Mouse (Mus musculus) heart, adult 9 months (tissue): Measurements from ENCODE around the gene Phox2a.

Experiments used
- DNase-seq, 2 experiments: peaks; one replicate each; pipeline ENCODE4 v3.0.0; 2022; ENCODE audit warnings: low spot score in 2 of 2

Gene Phox2a

GRCm38 (mm10) chr7:101817861-101818401 is at the start of gene Phox2a:
TSS of gene Phox2a (plus strand) at chr7:101818313.
- DNase-seq: no peak

GRCm38 (mm10) chr7:101770051-101770450 is 48.1 kb upstream of the Phox2a start:
- no peak for DNase-seq

- peak; percentile 12 to 13 for DNase-seq
These were observed 46.5 kb upstream of the Phox2a start for GRCm38 (mm10) chr7:101771604-101772003.

GRCm38 (mm10) chr7:101772687-101773086 is 45.4 kb upstream of the Phox2a start:
- DNase-seq: no peak

- DNase-seq: no peak
These were observed 41.1 kb upstream of the Phox2a start for GRCm38 (mm10) chr7:101777053-101777452.

- DNase-seq: no peak
These were observed 2.4 kb downstream of the Phox2a start for GRCm38 (mm10) chr7:101820295-101821030.

DNA sequence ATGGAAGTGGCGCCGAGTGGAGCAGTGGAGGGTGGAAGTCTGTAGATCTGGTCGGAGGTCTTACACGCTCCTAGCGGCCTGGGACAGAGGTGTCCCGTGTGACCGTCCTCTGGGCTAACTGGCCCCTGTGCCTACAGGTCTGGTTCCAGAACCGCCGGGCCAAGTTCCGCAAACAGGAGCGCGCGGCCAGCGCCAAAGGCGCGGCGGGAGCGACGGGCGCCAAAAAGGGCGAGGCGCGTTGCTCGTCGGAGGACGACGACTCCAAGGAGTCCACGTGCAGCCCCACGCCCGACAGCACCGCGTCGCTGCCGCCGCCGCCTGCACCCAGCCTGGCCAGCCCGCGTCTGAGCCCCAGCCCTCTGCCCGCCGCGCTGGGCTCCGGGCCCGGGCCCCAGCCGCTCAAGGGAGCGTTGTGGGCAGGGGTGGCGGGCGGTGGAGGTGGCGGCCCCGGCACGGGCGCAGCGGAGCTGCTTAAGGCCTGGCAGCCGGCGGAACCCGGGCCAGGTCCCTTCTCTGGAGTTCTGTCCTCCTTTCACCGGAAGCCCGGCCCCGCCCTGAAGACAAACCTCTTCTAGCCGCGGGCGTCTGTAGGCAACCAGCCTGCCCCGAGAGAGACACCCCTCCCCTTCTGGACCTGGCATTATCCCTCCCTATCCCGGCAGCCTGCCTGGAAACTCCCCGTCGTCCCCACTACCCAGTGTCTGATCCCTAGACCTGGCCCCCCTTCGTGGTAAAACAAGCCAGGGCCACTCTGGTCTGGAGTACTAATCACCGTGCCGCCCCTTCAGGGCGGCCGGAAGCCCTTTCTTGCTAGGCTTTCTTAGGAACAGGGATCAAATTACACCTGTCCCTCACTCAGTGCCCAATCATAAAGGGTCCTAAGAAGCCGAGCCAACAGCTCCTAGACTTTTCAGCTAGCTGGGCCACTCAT is 3.7 kb downstream of the Phox2a start:
- DNase-seq: peak; percentile 77 to 79

DNA sequence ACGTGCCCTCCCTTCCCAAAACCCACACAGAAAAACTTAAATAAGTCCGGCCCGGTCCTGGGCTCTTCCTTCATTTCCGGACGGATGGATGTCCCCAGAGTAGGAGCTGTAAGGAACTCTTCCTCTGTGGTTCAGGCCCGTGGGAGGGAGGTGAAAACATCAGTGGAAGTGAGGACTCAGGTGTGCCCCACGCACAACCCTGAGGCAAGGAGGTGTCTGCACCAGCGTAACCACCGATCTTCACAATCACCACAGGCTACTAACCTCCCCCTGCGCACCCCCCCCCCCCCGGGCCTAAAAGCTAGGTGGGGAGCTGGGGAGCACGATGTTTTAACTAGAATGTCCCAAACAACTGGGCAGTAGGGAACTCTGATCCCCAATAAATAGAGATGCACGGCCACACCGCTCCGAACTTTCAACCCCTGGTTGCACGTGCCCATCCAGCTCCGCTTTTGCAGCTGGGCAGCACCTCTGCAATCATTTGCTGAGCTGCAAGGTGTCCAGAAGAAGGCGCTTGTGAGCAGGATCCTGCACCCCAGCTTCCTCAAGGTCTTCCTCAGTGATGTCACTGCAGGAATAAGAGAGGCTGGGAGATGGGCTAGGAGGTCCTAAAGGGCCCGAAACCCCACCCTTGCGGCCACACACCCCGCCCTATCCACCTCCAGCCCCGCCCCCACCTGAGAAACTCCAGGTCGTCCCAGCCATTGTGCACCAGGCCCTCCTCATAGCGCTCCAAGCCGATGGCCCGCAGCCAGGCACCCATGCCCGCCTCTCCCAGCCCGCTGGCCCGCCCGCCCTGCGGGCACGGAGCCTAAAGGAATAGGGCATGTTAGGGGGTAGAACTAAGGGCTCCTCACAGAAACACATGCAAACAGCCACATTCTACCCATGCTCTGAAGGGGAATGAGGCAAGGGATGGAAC is 5.0 kb downstream of the Phox2a start:
- no peak for DNase-seq

GRCm38 (mm10) chr7:101823758-101824630 is 5.9 kb downstream of the Phox2a start:
- DNase-seq: no peak

DNA sequence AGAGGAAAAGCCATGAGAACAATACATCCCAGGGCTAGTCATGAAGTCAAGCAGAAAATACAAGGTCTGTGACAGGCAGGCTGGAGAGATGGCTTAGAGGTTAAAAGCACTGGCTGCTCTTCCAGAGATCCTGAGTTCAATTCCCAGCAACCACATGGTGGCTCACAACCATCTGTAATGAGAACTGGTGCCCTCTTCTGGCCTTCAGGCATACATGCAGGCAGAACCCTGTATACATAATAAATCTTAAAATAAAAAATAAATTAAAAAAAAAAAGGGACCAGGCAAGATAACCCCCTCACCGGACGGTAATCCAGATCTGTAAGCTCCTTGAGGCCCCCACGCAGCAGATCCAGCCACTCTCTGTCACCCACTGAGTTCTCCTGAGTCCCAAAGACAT is 12.3 kb downstream of the Phox2a start:
- DNase-seq: no peak

GRCm38 (mm10) chr7:101831437-101831836 is 13.3 kb downstream of the Phox2a start:
- DNase-seq: no peak

DNA sequence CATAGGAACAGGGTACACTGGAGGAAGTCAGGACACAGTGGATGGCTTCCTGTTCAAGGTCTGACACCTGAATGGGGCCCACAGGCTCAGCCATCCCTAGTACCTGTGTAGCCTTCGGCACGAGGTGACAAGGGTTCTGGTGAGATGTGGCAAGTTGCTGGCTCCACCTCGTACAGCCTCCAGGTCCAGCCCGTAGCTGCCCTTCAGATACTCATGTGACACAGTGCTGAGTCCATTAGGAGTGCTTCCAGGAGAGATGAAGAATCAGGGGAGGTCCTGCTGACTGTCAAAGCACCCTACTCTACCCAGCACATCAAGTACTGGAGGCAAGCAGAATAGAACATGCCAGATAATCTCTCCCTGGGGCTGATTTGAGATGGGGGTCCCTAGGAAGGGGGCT is 14.3 kb downstream of the Phox2a start:
- DNase-seq: no peak

DNA sequence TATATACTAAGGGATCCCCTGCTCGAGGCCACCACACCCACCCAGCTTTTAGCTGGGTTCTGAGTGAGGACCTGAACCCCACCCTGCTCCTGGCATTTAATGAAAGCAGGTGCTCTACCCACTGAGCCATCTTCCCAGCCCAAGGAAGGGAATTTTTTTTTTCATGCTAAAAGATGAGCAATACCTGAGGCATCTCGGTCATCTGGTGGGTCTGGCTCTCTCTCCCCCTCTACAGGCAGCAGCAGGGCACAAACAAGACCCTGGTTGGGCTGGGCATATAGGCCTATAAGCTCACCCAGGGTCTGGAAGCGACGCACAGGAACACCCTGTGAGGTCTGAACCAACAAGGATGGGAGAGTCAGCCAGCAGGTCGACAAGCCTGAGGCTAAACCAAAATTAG is 15.2 kb downstream of the Phox2a start:
- DNase-seq: no peak

DNA sequence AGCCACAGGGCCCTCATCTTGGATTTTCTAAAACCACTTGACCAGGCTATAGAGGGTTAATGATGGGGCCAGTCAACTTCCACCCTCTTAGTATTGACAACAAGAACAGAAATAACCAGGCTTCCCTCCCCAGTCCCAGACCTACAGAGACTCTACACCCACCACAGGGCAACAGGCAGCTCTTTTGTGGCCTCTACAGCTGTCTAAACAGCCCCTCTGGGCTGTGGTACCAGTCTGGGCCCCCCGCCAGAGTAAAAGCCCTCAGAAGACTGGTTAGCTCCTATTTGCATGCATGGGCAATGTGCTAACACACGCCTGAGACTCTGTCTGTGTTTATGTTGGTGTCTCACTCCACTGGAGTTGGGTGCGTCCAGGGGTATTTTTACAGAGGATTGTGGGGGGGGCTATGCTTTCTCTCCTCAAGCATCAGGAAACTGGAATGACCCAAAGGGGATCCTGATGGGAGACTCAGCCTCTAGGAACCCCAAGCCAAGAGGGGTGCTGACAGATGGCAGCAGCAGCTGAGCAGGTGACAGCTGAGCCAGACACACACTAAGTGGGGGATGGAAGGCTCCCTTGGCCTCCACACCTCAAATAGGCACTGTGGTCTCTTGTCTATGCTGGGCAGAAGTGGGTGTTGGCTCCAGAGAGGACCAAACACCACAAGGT is 15.9 kb downstream of the Phox2a start:
- no peak for DNase-seq

GRCm38 (mm10) chr7:101834903-101835302 is 16.8 kb downstream of the Phox2a start:
- DNase-seq: no peak

DNA sequence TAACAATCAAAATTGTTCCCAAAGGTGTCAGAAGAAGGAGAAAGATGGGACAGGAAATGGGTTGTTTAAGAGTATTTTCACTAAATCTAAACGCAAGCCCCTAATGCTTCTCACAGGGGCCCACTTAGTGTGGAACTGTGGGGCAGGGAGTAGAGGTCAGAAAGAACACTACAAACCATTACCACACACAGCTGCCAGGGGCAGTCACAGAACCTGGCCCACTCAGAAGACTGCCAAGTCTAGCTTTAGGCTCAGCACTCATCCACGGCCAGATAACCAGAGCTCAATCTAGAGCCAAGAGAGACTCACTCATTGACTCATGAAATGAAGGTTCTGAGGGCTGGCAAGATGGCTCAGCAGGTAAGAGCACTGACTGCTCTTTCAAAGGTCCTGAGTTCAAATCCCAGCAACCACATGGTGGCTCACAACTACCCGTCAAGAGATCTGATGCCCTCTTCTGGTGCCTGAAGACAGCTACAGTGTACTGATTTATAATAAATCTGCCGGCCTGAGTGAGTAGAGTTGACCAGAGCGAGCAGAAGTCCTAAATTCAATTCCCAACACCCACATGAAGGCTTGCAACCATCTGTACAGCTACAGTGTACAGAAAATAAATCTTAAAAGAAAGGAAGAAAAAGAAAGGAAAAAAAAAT is 17.5 kb downstream of the Phox2a start:
- peak in 1 of 2 experiments; percentile 34 for DNase-seq

DNA sequence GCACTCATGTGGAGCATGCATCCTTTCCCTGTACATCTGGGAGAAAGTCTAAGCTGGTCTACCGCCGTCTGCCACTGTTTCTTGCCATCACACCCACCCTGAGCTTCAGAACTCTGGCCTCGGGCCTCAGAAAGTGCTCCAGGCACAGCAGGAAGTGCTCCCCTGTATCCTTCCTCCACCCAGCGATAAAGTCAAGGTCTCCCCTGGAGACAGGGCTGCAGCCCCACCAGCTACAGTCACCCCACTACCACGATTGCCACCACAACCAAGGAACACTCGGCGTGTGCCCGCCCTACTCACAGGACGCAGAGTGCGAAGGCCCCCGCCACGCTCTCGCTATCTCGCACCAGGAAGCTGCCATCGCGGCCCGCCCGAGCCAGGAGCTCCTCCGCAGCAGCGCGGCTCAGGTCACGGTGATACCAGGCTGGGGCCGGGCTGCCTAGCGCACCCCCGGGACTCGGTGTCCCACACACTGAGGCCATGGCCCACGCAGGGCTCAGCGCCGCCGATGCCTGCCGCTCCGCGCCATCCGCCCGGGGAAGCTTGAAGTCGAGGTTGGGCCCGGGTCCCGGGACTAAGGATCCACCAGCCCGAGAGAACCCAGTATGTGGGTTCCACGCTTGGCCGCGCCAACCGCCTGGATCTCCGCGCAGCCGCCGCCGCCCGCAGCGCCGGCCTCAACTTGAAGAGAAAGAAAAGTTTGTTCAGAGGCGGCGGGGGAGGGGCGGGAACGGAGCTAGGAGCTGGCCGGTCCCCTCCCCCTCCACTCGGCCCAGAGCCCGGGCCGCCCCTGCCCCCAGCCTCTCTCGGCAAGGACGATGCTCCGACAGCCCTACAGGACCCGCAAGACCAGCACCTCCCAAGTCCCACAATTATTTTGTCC is 18.4 kb downstream of the Phox2a start:
- peak; percentile 50 to 59 for DNase-seq

DNA sequence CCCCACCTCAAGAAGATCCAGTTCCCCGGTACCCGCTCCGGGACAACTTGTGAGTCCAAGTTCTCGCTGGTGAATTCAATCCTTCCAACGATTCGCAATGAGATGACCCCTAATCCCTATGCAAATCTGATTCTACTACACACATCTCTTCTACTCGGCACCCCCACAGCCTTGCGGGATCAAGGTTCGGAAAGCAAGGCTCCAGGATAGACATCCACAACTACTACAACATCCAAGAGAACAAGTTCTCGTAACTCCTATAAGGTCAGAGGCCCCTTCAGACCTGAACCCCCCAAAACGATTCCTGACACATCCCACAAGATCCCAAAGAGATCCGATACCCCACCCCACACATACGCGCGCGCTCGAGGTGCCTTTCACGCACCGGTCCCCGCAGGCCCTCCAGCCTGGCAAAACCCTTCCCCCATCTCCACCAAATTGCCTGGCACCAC is 19.1 kb downstream of the Phox2a start:
- DNase-seq: peak in 1 of 2 experiments; percentile 35
